15 mouse cellular contexts compared by ENCODE assay signal in genomic region chrX:146512492-146512891, GRCm38 (mm10).
"Had no signal": no experiment of that assay in that cellular context is flagged by ENCODE, and none has a peak within 500 bp of the region (broad histone marks: within the 10 kb centered on the region; RNA-seq: fewer than 3 reads in every experiment).

No protein-coding gene starts in this region.

- DNase-seq: gastrocnemius, postnatal 14 days; gastrocnemius, postnatal 36 days; heart, adult 18-20 months; heart, postnatal 10 days; heart, postnatal 4 days; kidney, adult 18-20 months; kidney, adult 9 months; kidney, postnatal 14 days; kidney, postnatal 36 days; liver; liver, embryonic 13.5 days had no signal

- ATAC-seq: hindbrain, embryonic 16.5 days; inflammation-experienced regulatory T-cells, adult 6 months; intestine, embryonic 15.5 days; intestine, postnatal 0 days had no signal
